In the genomic region with DNA sequence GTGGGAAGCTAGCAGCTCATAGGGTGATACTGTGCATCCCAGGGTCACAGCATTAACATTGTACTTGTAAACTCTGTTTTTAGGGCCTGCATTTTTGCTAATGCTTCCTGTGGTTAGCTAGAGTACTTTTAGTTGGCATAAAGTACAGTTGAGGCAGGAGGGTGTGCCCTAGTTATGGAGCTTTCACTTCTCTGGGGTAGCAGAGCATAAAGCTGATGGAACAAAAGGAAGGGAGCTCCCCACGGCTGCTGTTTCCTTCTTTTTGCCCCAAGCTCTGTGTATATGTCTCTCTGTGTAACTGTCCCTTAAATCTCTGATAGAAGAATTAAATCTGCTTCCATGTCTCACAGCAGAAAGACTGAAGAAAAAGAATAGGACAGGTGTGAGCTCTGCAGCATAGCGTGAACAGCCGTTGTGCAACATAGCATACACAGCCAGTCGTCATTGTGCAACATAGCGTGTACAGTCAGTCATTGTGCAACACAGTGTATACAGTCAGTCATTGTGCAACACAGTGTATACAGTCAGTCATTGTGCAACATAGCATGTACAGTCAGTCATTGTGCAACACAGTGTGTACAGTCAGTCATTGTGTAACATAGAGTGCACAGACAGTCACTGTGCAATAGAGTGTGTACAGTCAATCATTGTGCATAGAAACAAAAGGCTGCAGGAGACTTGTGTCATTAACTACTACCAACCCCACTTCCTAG, we compare ENCODE assay signal across 12 mouse cellular contexts. TPM values are rescaled to one million over a fixed set of nuclear protein-coding genes. Genes with fewer than 3 reads are reported as not detected.
A peak's percentile ranks its signal among the peaks of the same experiment; 100 is the strongest.
DNase-seq lines count a peak whose midpoint lies in the region; ATAC-seq and TF ChIP-seq lines count a peak whose summit lies in the region.
"Had no signal": no experiment of that assay in that cellular context is flagged by ENCODE, and none has a peak within 500 bp of the region (broad histone marks: within the 10 kb centered on the region; RNA-seq: fewer than 3 reads in every experiment).

No protein-coding gene starts in this region.

- no peak for TF ChIP-seq CTCF in midbrain, postnatal 0 days (IDR thresholded peaks at IDR 0.05)

- no peaks in the 10 kb centered on the region for H3K9me3 ChIP-seq in midbrain, postnatal 0 days (ENCODE audit: low read length)
- H3K9me3 ChIP-seq: hindbrain, embryonic 15.5 days had no signal

- H3K4me2 ChIP-seq in midbrain, postnatal 0 days (ENCODE audit: low read depth, low read length, poor library complexity, severe bottlenecking): no peak overlapping the region
- H3K4me2 ChIP-seq: hindbrain, embryonic 15.5 days had no signal

- peaks cover 19% of the 10 kb centered on the region for H3K36me3 ChIP-seq in midbrain, postnatal 0 days (ENCODE audit: insufficient read depth, low read length)

- no peak overlapping the region for H3K4me3 ChIP-seq in midbrain, postnatal 0 days (ENCODE audit: low read depth, low read length)
- H3K4me3 ChIP-seq: erythroblast, embryonic 14.5 days; hindbrain, embryonic 15.5 days; layer of hippocampus, adult 2 months had no signal

- no peak for ATAC-seq in midbrain, postnatal 0 days (ENCODE audit: low FRiP score)
- ATAC-seq: Patski had no signal

- DNase-seq in adrenal gland, adult 2 months: peak; percentile 17
- no peak for DNase-seq in adrenal gland, adult 18-20 months (ENCODE audit: low spot score in 2 of 2)
- peak; percentile 7 for DNase-seq in lung, postnatal 36 days
- no peak for DNase-seq in lung, postnatal 14 days
- peak; percentile 5 for DNase-seq in liver
- peak; percentile 1 for DNase-seq in midbrain, postnatal 0 days (ENCODE audit: low spot score)
- no peak for DNase-seq in yolk sac, embryonic 10.5 days (ENCODE audit: low spot score)
- DNase-seq in left cerebral cortex, adult 18-20 months (ENCODE audit: low spot score in 2 of 2): no peak

- no peaks in the 10 kb centered on the region for H3K4me1 ChIP-seq in midbrain, postnatal 0 days (ENCODE audit: insufficient read depth, low read length)
- H3K4me1 ChIP-seq: hindbrain, embryonic 15.5 days had no signal

- no peak overlapping the region for H3K27ac ChIP-seq in midbrain, postnatal 0 days (ENCODE audit: low read depth, low read length)
- H3K27ac ChIP-seq: hindbrain, embryonic 15.5 days had no signal

- WGBS in midbrain, postnatal 0 days: 93% methylated on average over 5 of the region's 5 CpGs

- H3K27me3 ChIP-seq in midbrain, postnatal 0 days (ENCODE audit: insufficient read depth, low read length): no peaks in the 10 kb centered on the region
- H3K27me3 ChIP-seq: hindbrain, embryonic 15.5 days; Patski had no signal

- H3K9ac ChIP-seq in midbrain, postnatal 0 days (replicated peaks; ENCODE audit: low read length, poor library complexity, severe bottlenecking): no peak overlapping the region
- H3K9ac ChIP-seq: hindbrain, embryonic 15.5 days had no signal

RNA-seq across cellular contexts. Expression of a gene that starts 25.5 kb away (rescaled TPM):
- total RNA-seq in adrenal gland, adult 2 months (2021): 10 to 100 TPM; 26.7 to 34.9 TPM
- 1.3 and 1.4 TPM in 2 replicates for polyA plus RNA-seq in adrenal gland, adult 2 months (2012; rRNA removed)
- 10 to 100 TPM; 25.3 to 31.4 TPM for total RNA-seq in adrenal gland, adult 18-20 months (2021)
- 44.3 and 49.5 TPM in 2 replicates for total RNA-seq in midbrain, postnatal 0 days (2014; rRNA removed)
- 52.9 and 53.8 TPM in 2 replicates for polyA plus RNA-seq in midbrain, postnatal 0 days (2015; fragmentation: Nextera tagmentation; extraction: Ambion mirVana)
- 10 to 100 TPM; 30.1 to 32.9 TPM for total RNA-seq in left cerebral cortex, adult 18-20 months (2021)

RNA-seq across cellular contexts. Expression of a gene that starts 25.5 kb away (rescaled TPM):
- total RNA-seq in adrenal gland, adult 2 months (2021): 100 to 1,000 TPM; 115 to 185 TPM
- polyA plus RNA-seq in adrenal gland, adult 2 months (2012; rRNA removed): 260 and 273 TPM in 2 replicates
- total RNA-seq in adrenal gland, adult 18-20 months (2021): 100 to 1,000 TPM; 145 to 191 TPM
- total RNA-seq in midbrain, postnatal 0 days (2014; rRNA removed): 187 and 231 TPM in 2 replicates
- polyA plus RNA-seq in midbrain, postnatal 0 days (2015; fragmentation: Nextera tagmentation; extraction: Ambion mirVana): 152 and 188 TPM in 2 replicates
- 100 to 1,000 TPM; 152 TPM for total RNA-seq in left cerebral cortex, adult 18-20 months (2021)

Comparison
In these comparisons a context has a peak if more than half of its experiments do, and no peak if none do; other contexts are left out.
1. DNase-seq: peak in adrenal gland, adult 2 months (single experiment), lung, postnatal 36 days (single experiment), liver (single experiment) and midbrain, postnatal 0 days (single experiment); none in adrenal gland, adult 18-20 months (0 of 2), lung, postnatal 14 days (single experiment), yolk sac, embryonic 10.5 days (single experiment) and left cerebral cortex, adult 18-20 months (0 of 2).